Mouse (Mus musculus) retina, adult 2 months (tissue): ENCODE data around the gene Stbd1.

Experiments
- DNase-seq: peaks from one replicate; pipeline ENCODE4 v3.0.0-alpha.2; 2012; ENCODE audit warnings: low read depth, low spot score

Stbd1 gene

GRCm38 (mm10) chr5:92602691-92603690 lies at the start of gene Stbd1:
Stbd1 (plus strand) TSS chr5:92603041.
- DNase-seq, result no peak

- no peak for DNase-seq
Observed at GRCm38 (mm10) chr5:92553939-92554338, 48.9 kb upstream of the Stbd1 start.

DNA sequence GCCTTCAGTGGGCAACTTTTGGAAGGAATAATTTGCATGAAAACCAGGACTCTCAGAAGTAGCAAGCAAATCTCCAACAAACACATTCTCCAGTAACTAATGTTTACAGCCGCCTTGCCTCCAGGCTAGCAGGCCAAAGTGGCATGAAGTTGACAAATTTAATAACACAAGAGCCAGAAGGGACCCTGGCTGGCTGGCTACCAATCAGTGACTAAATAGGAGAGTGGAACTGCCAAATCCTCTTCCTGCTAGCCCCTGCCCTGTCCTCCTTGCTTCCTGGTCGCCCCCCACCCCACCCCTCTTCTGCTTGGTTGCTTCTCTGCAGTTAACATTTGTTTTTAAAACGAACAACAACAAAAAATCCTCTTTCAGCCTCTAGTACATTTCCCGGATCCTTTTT lies 48.4 kb upstream of the Stbd1 start:
- DNase-seq, result no peak

- no peak for DNase-seq
Observed at GRCm38 (mm10) chr5:92554891-92555511, 47.8 kb upstream of the Stbd1 start, which contains the start of gene Fam47e. Fam47e (plus strand) TSS chr5:92555069.

DNA sequence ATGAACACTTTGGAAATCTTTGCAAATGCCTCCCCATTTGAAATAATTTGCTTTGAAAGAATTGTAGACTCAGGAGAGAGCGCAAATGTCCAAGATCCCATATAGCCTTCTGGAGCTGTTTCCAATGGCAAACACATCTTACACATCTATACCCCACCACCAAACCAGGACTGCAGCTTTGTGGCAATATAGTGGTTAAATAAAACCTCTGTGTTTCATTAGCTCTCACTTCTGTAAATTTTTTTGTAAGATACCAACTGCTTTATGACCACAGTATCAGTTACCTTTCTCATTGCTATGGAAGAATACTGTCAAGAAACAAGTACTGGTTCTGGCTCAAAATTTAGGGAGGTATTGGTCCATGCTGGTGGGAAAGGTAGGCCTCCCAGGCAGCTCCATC lies 46.9 kb upstream of the Stbd1 start:
- DNase-seq, result no peak

- DNase-seq, result no peak
Observed at GRCm38 (mm10) chr5:92557508-92557907, 45.3 kb upstream of the Stbd1 start.

DNA sequence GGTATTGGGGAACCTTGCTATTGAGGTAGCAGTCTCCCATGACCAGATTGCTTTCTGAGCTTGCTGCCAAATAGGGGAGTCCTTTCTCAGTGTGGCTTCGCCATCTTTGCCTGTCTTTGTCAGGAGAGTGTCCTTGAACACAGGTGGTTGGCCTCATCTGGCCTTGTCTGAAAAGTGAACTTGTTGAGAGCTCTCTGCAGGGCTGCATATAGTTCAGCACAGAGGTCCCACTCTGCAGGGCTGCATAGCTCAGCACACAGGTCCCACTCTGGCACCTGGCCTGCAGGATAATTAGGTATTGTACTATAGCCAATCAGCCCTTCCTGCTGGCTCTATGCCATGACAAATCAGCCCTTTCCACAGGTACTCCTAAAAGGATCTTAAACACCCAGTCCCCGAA lies 42.6 kb upstream of the Stbd1 start:
- no peak for DNase-seq

- no peak for DNase-seq
Observed at GRCm38 (mm10) chr5:92562002-92562401, 40.8 kb upstream of the Stbd1 start.

DNA sequence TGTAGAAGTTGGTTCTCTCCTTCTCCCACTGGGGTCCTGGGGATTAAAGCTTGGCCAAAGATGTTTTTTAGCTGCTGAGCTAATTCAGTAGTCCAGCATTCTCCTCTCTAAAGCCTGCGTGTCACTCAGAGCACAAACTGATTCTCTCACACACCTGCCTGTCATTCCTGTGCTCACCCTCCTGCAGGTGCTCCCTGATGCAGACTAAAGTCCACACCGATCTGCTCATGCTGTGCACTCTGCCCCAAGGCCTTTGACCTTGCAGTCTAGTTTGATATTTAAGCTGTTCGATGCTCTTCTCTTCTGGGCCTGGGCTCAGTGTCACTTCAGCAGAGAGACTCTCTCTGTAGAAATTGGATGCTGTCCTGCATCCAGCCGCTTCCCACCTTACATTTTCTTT lies 31.6 kb upstream of the Stbd1 start:
- DNase-seq, result no peak

DNA sequence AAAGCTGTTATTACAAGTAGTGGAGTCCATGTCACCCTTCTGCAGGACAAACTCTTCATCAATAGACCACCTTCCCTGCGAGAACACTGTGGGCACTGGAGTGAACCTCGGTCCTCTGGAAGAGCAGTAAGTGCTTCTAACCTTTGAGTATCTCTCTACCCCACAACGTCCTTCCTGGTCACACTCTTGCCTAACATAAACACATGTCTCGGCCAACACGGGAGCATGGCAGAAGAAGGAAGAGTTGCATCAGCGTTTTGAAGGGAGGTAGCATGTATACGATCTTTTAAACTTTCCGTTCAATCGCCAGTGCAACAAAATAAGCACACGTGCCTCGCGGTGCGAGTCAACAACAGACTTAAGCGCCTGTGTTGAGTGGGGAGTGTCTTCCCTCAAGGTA lies 23.3 kb upstream of the Stbd1 start:
- DNase-seq, result no peak

DNA sequence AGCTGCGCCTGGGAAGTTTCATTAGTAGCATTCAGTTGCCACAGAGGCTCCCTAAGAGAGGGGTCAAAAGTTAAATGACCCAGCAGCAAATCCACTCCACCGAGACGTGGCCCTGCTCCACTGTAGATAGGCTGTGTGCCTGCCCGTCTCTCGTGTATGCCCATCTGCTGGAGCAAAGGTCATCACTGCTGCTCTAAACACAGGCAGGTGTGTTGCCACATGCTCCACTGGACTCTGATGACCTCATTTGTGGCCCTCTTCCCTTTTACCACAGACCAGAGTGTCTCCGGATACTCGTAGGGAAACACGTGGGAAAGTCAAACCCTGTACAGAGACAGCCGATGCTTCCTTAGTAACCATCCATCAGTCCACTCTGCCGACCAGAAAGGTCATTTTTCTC lies 16.9 kb upstream of the Stbd1 start:
- no peak for DNase-seq

- no peak for DNase-seq
Observed at GRCm38 (mm10) chr5:92595026-92595425, 7.8 kb upstream of the Stbd1 start.

DNA sequence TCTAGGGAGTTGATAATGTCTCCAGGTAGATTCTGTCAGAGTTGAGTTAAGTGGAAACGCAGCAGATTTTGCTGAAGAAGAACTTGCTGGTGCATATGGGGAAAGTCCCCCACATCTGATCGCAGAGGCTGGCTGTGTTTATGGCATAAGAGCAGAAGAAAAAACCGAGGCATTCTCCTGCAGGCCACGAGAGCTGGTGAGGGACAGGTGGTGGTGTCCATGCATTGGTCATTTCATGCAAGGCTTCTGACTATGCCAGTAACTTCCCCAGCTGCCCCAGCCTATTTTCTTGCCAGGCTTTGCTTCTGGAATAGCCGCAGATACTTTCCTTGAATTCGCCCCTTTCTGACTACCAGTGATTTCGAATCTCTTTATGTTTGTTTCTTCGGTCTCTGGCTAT lies 6.0 kb upstream of the Stbd1 start:
- DNase-seq, result no peak

DNA sequence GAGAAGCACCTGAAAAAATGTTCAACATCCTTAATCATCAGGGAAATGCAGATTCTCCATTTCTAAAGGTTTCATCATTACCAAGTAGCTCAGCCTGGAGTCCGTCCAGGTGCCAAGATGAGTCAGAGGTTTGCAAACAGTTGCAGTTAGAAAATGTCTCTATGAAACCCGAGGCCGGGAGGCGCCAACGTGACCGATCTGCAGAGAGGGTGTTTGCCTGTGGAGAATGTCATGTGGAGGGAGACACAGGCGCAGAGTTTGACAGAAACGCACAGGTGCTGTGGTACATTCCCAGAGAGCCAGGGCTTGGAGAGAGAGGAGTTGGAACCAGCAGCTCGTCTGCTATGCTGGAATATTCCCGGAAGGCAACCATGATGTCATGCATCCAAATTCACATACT lies 3.8 kb upstream of the Stbd1 start:
- no peak for DNase-seq

DNA sequence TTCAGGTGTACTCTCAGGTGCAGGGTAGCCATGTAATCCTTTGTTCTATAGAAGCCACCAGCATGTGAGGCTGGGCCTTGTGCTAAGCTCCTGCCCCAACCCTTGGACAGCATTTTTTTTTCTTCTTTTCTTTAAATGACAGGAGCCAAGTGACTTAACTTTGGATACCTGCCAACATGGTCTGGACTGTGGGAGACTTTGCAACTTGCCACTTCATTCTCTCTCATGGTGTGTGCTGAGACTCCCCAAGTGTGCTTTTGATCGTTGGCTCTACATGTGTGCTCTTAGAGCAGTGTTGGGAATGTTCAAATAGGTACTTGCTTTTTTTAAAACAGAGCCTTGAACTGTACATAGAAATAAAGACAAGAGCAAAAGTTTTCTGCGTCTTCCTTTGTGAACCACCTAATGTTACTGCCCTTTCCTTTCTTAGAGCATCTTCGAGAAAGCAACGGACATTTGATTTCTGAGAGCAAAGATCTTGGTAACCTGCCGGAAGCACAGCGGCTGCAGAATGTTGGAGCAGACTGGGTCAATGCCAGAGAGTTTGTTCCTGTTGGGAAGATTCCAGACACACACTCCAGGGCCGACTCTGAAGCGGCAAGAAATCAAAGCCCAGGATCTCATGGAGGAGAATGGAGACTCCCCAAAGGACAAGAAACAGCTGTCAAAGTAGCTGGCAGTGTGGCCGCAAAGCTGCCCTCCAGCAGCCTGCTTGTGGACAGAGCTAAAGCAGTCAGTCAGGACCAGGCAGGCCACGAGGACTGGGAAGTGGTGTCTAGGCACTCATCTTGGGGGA lies 1.8 kb downstream of the Stbd1 start:
- no peak for DNase-seq

GRCm38 (mm10) chr5:92607492-92608229 lies 4.8 kb downstream of the Stbd1 start:
- no peak for DNase-seq

DNA sequence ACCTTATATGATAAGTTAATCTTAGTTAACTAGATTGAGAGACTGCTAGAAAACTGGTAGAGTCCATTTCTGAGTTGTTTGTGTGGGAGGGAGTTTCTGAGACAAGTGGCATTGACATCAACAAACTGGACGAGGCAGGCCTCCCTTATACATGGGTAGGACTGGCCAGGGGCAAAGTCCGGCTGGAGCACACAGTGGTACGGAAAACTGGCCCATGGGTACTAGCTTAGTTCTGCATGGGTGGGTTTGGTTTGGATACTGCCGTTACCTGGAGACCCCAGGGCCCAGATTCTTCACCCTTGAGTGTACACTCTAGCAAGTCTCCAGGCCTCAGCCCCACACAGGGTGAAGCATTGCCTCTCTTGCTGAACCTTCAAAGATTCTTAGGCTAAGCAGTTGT lies 9.9 kb downstream of the Stbd1 start:
- no peak for DNase-seq

- no peak for DNase-seq
Observed at GRCm38 (mm10) chr5:92621883-92622282, 19.0 kb downstream of the Stbd1 start.

DNA sequence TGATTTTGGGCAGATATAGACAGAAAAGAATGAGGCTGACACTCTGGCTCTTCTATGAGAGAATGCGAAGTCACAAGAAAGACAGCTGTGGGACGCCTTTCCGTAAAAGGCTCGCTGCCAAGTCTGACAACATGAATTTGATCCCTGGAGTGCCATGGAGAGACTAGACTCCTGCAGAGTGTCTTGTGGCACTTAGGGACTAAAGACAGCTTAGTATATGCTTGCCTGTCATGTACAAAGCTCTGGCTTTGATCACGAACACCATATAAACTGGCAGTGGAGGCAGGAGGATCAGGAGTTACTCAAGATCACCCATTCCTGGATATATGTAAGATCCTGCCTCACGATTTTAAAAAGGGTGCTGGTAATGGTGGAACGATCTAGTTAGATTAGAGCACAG lies 25.1 kb downstream of the Stbd1 start:
- no peak for DNase-seq

DNA sequence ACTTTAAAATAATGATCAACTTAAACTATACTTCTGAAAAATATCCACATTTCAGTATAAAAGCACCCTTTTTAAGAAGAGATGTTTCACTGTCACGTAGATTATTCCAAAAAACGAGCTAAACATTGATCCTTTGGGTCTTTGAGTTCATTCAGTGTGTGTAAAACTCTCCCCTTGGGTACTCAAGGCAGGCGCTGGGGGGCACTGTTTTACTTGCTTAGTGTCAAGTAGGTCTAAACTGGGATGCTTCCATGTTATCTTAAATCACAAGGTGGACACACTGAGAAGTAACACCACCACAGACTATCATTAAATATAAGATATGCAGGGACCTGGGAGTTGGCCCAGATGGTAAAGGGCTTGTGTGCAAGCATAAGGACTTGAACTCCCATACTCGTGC lies 30.7 kb downstream of the Stbd1 start:
- DNase-seq, result no peak

DNA sequence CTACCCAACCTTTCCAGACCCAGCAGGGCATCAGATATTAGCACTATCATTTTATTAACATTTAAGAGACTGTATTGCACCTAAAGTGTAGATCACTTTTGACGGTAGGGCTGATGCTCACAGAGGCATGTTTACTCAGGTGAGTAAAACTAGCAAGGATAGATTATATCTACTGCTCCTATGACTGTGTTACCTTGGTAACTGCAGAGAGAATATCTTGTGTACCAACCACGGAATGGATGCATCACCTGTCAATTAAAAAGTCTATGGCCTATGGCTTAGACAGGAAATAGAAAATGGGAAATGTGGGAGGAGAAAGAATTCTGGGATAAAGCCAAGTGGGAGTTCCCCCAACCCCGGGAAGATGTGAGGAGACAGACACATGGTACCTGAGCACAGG lies 32.1 kb downstream of the Stbd1 start:
- no peak for DNase-seq
